Mouse (Mus musculus): Measurements from ENCODE around the gene Gm3278.
A peak's percentile ranks its signal among the peaks of the same experiment; 100 is the strongest.
"Not testable (repeated sequence)": the region's sequence is repeated elsewhere in the genome, so short reads cannot be mapped to it uniquely, and the experiment has no call there.

Gene Gm3278

DNA sequence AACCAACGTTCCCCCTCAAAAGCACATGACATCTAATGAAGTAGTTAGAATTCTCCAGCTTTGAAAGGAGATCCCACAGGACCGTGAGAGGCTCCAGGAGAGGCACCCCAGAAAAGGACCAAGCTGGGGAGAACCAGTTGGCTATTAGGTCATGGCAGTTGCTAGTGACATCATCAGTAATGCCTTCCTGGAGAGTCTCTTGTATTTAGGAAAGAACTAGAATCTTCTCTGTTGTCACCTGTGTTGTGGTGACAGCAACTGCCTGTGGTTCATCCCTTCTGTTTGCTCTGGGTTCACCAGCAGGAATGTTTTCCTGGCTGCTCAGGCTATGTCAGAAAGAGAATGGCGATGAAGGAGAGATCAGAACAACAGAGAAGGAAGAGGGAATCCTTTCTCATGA, at the start of gene Gm3278:
TSS of gene Gm3278 (plus strand) at position 301 of the 400 bp plus-strand sequence.
- DNase-seq (ENCODE audit: low spot score): not testable (repeated sequence)

GRCm38 (mm10) chr14:4855299-4855980, 36.8 kb upstream of the Gm3278 start, which contains the start of gene Gm3264:
Gm3264 (plus strand) TSS chr14:4855576.
- DNase-seq (ENCODE audit: low spot score): peak; percentile 6

Data from embryo, embryonic 10 days (tissue).